Mouse (Mus musculus): ENCODE data around the gene Nckap5. TPM values are rescaled to one million over a fixed set of nuclear protein-coding genes. Genes with fewer than 3 reads are reported as not detected.

The Nckap5 gene
- polyA plus RNA-seq, 1 experiment from 2014 or later, result 11.5 TPM

DNA sequence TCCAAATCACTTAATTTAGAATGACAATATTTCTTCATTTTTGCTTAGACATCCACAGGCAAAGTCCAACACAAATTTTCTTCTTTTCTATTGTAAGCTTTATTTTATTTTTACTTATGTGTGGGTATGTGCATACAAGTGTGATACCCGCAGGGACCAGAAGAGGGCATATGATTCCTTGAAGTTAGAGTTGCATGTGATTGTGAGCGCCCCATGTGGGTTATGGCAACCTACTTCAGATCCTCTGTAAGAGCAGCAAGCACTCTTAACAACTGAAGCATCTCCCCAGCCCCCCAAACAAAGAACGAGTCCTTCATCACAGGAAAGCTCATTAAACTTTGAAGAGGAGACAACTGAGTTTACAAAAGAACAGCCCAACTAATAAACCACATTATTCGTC is 217.7 kb downstream of the Nckap5 start:
- Histone ChIP-seq H3K4me1 (no peaks in the 10 kb centered on the region), H3K9ac (replicated peaks) (no peak overlapping the region), H3K27ac (replicated peaks) (no peak overlapping the region), H3K36me3 (no peaks in the 10 kb centered on the region), H3K27me3 (replicated peaks) (no peaks in the 10 kb centered on the region), H3K9me3 (replicated peaks) (0 out of 2 replicates have a peak, but pooled peaks cover 4% of the 10 kb centered on the region), H3K4me3 (replicated peaks) (no peak overlapping the region), H3K4me2 (no peak overlapping the region)
- no peak for ATAC-seq (ENCODE audit: low FRiP score)
- WGBS, result 75% methylated on average over 4 of the region's 4 CpGs

GRCm38 (mm10) chr1:126608586-126608985 is 222.0 kb downstream of the Nckap5 start:
- Histone ChIP-seq H3K4me2 (no peak overlapping the region), H3K4me3 (replicated peaks) (no peak overlapping the region), H3K4me1 (peaks cover 21% of the 10 kb centered on the region), H3K9me3 (replicated peaks) (no peaks in the 10 kb centered on the region), H3K36me3 (no peaks in the 10 kb centered on the region), H3K27ac (replicated peaks) (no peak overlapping the region), H3K9ac (replicated peaks) (no peak overlapping the region), H3K27me3 (replicated peaks) (no peaks in the 10 kb centered on the region)
- WGBS, result 92% methylated on average over 4 of the region's 4 CpGs
- ATAC-seq (ENCODE audit: low FRiP score), result no peak

DNA sequence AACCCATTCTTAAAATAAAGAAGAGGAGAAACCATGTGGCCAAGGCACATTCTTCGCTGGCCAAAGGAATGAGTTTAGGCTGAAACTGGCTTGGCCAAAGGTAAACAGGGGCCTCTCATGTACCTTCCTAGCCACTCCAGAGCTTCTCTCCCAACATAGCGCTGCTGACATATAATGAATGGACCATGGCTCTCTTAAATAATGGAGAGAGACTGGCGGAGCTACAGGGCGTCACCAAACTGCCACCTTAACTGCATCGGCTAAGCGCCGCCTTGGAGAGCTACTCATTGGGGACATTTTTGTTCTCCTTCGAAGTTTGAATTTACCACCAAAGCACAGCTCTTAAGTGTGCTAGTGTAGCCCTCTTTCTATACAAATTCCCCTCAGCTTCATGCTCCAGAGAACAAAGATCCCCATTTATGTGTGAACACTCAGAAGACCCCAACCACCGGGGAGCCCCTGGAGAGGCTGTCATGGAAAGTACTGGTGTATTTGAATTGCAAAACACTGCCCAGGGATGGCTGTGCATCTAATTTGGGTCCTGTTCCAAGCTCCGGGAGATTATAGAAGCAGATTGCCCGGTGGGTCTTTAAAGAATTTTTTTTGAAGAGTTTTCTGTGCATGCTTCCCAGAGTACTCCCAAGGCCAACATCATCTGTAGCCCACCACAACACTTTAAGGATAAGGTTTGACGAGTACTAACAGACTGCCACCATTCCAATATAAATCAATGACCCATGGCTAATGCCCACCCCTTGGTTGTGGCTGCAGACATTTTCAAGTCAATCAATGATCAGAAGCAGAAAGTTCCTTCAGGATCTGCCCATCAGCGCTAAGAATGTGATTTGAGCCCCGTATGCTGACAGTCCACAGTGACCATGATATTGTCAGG is 224.2 kb downstream of the Nckap5 start:
- no peak overlapping the region for H3K4me3 ChIP-seq (replicated peaks)
- 30% methylated on average over 14 of the region's 14 CpGs for WGBS
- no peak overlapping the region for H3K9ac ChIP-seq (replicated peaks)
- H3K4me1 ChIP-seq, result peaks cover 21% of the 10 kb centered on the region
- H3K27me3 ChIP-seq (replicated peaks), result no peaks in the 10 kb centered on the region
- peak overlapping the region; percentile 38; the same call in 1 of the 2 replicates for H3K27ac ChIP-seq (replicated peaks)
- ATAC-seq (ENCODE audit: low FRiP score), result no peak; the same call in 1 of the 2 replicates
- H3K9me3 ChIP-seq (replicated peaks), result no peaks in the 10 kb centered on the region
- 0 out of 2 replicates have a peak overlapping the region, but pooled peaks have one; percentile 4 for H3K4me2 ChIP-seq
- H3K36me3 ChIP-seq, result no peaks in the 10 kb centered on the region

- Histone ChIP-seq H3K4me3 (replicated peaks) (no peak overlapping the region), H3K9me3 (replicated peaks) (no peaks in the 10 kb centered on the region), H3K9ac (replicated peaks) (no peak overlapping the region), H3K27me3 (replicated peaks) (no peaks in the 10 kb centered on the region), H3K4me1 (peaks cover 21% of the 10 kb centered on the region), H3K36me3 (no peaks in the 10 kb centered on the region), H3K27ac (replicated peaks) (no peak overlapping the region), H3K4me2 (no peak overlapping the region)
- no peak for ATAC-seq (ENCODE audit: low FRiP score)
- 85% methylated on average over 9 of the region's 9 CpGs for WGBS
Measured at GRCm38 (mm10) chr1:126604551-126604950, 226.0 kb downstream of the Nckap5 start.

DNA sequence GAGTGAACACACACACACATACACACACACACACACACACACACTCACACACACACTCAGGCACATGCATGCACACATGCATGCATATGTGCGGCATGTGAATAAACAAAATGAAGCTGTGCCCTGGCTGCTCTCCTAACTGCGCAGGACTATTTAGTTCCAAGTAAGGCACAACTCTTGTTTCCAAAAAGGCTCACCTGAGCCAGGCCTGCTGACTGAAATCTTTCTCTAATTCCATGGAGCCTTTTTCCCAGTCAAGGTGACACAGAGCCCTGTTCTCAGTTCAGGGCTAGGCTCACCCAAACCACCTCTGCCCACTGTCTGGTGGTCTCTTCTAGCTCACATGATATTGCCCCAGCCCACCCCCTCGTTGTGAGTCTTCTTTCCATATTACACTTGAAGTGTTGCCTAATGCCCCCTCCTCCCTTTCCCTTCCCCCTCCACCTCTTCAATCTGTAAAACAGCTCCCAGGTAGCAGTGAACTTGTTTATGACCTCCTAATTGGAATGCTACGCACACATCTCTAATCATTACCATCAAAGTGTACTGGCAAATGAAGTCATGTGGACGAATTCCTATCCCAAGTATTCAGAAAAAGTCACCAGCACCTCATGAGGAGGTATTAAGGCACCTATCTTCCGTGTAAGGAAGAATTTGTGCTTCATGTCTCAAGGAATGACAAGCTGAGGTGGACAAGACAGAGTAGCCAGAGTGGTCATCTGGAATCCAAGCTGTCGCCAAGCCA is 226.7 kb downstream of the Nckap5 start:
- Histone ChIP-seq H3K9ac (replicated peaks) (no peak overlapping the region), H3K27ac (replicated peaks) (no peak overlapping the region), H3K9me3 (replicated peaks) (no peaks in the 10 kb centered on the region), H3K4me2 (no peak overlapping the region), H3K4me3 (replicated peaks) (no peak overlapping the region), H3K36me3 (no peaks in the 10 kb centered on the region), H3K4me1 (peaks cover 21% of the 10 kb centered on the region), H3K27me3 (replicated peaks) (no peaks in the 10 kb centered on the region)
- WGBS, result 81% methylated on average over 7 of the region's 7 CpGs
- no peak for ATAC-seq (ENCODE audit: low FRiP score)

GRCm38 (mm10) chr1:126600596-126600995 is 230.0 kb downstream of the Nckap5 start:
- Histone ChIP-seq H3K36me3 (no peaks in the 10 kb centered on the region), H3K27ac (replicated peaks) (no peak overlapping the region), H3K9me3 (replicated peaks) (no peaks in the 10 kb centered on the region), H3K9ac (replicated peaks) (no peak overlapping the region), H3K27me3 (replicated peaks) (no peaks in the 10 kb centered on the region), H3K4me2 (no peak overlapping the region), H3K4me3 (replicated peaks) (no peak overlapping the region), H3K4me1 (peaks cover 2% of the 10 kb centered on the region; the same call in 1 of the 2 replicates)
- WGBS, result 34% methylated on average over 4 of the region's 4 CpGs
- no peak for ATAC-seq (ENCODE audit: low FRiP score)

DNA sequence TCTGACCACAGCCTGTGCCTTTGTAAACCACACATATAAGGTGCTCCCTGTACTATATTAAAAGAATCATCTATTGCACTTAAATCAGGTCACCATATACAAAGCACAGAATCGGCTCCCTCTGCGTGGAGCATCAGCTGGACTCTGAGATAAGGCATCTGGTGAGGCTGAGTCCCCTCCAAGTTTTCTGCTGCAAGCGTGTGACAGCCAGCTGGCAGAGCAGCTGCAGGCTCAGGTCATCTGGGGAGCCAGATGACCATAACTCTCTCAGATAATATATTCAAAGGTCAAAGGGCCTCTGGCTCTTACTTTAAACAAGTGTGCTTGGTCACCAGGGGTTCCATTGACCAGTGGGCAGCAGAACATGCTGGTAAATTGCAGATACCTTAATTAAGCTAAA is 233.2 kb downstream of the Nckap5 start:
- no peak overlapping the region for H3K4me3 ChIP-seq (replicated peaks)
- ATAC-seq (ENCODE audit: low FRiP score), result no peak
- H3K27ac ChIP-seq (replicated peaks), result no peak overlapping the region
- H3K9ac ChIP-seq (replicated peaks), result no peak overlapping the region
- H3K36me3 ChIP-seq, result no peaks in the 10 kb centered on the region
- peaks cover 5% of the 10 kb centered on the region; the same call in 1 of the 2 replicates for H3K4me1 ChIP-seq
- no peaks in the 10 kb centered on the region for H3K9me3 ChIP-seq (replicated peaks)
- H3K4me2 ChIP-seq, result no peak overlapping the region
- no peaks in the 10 kb centered on the region for H3K27me3 ChIP-seq (replicated peaks)
- 17% methylated on average over 3 of the region's 3 CpGs for WGBS

- Histone ChIP-seq H3K9me3 (replicated peaks) (no peaks in the 10 kb centered on the region), H3K9ac (replicated peaks) (no peak overlapping the region), H3K4me2 (no peak overlapping the region), H3K36me3 (no peaks in the 10 kb centered on the region), H3K4me3 (replicated peaks) (no peak overlapping the region), H3K4me1 (peaks cover 5% of the 10 kb centered on the region; the same call in 1 of the 2 replicates), H3K27ac (replicated peaks) (no peak overlapping the region), H3K27me3 (replicated peaks) (no peaks in the 10 kb centered on the region)
- WGBS, result 88% methylated on average over 3 of the region's 3 CpGs
- no peak for ATAC-seq (ENCODE audit: low FRiP score)
Measured at GRCm38 (mm10) chr1:126594796-126595195, 235.8 kb downstream of the Nckap5 start.

DNA sequence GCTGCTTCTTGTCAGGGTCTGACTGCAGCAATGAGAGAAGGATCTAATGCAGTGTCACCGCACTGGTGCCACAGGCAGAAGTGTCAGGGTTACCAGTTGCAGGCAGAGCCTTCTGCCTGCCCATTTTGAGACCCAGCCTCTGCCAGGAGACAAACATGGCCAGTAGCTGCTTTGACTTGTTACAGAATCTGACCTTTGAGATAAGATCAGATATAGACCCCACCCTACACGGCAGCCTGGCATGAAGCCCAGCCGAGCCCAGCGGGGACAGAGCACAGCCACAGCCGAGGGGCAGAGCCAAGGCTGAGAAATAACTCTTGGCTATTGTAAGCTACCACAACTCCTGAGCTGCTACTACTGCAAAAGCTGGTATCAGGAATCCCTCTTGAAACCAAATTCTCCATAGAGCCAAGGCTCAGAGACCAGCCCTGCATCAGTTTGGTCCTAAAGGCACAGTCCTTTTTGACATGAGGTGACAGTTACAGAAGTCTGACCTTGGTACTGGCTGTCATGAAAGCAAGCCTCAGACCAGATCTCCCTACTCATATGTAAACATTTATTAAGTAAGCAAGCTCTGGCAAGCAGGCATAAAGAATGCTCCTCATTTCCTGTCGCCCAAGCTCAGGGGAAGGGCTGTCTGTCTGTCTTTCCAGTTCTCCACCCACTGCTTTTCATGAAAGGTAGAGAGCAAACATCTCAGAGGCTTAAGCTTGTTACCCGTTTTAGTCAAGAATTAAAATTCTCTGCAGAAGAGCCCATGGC is 237.4 kb downstream of the Nckap5 start:
- no peaks in the 10 kb centered on the region for H3K27me3 ChIP-seq (replicated peaks)
- H3K9ac ChIP-seq (replicated peaks), result no peak overlapping the region
- H3K9me3 ChIP-seq (replicated peaks), result no peaks in the 10 kb centered on the region
- H3K27ac ChIP-seq (replicated peaks), result no peak overlapping the region
- H3K4me1 ChIP-seq, result peaks cover 5% of the 10 kb centered on the region; the same call in 1 of the 2 replicates
- no peak overlapping the region for H3K4me2 ChIP-seq
- WGBS, result 75% methylated on average over 7 of the region's 7 CpGs
- ATAC-seq (ENCODE audit: low FRiP score), result no peak
- H3K4me3 ChIP-seq (replicated peaks), result no peak overlapping the region
- H3K36me3 ChIP-seq, result no peaks in the 10 kb centered on the region

GRCm38 (mm10) chr1:126590911-126591310 is 239.7 kb downstream of the Nckap5 start:
- WGBS, result 92% methylated on average over 3 of the region's 3 CpGs
- no peak overlapping the region for H3K27ac ChIP-seq (replicated peaks)
- ATAC-seq (ENCODE audit: low FRiP score), result no peak
- H3K27me3 ChIP-seq (replicated peaks), result no peaks in the 10 kb centered on the region
- H3K4me1 ChIP-seq, result peaks cover 5% of the 10 kb centered on the region; the same call in 1 of the 2 replicates
- H3K4me3 ChIP-seq (replicated peaks), result no peak overlapping the region
- no peaks in the 10 kb centered on the region for H3K36me3 ChIP-seq
- no peak overlapping the region for H3K4me2 ChIP-seq
- no peak overlapping the region for H3K9ac ChIP-seq (replicated peaks)
- H3K9me3 ChIP-seq (replicated peaks), result no peaks in the 10 kb centered on the region

GRCm38 (mm10) chr1:126578163-126578562 is 252.4 kb downstream of the Nckap5 start:
- no peak overlapping the region for H3K9ac ChIP-seq (replicated peaks)
- no peak overlapping the region for H3K4me3 ChIP-seq (replicated peaks)
- no peaks in the 10 kb centered on the region for H3K9me3 ChIP-seq (replicated peaks)
- no peak overlapping the region for H3K27ac ChIP-seq (replicated peaks)
- H3K27me3 ChIP-seq (replicated peaks), result no peaks in the 10 kb centered on the region
- no peak for ATAC-seq (ENCODE audit: low FRiP score)
- peaks cover 12% of the 10 kb centered on the region for H3K4me1 ChIP-seq
- no peak overlapping the region for H3K4me2 ChIP-seq
- no peaks in the 10 kb centered on the region for H3K36me3 ChIP-seq

Data from neural tube, embryonic 15.5 days (tissue).